Comparison of ENCODE assay signal across 8 mouse cellular contexts in genomic region chr2:7063574-7064192, GRCm38 (mm10).
DNase-seq lines count a peak whose midpoint lies in the region; ATAC-seq and TF ChIP-seq lines count a peak whose summit lies in the region.

No protein-coding gene starts in this region.

- no peaks in the 10 kb centered on the region for H3K9me3 ChIP-seq in heart, embryonic 15.5 days (replicated peaks)
- H3K9me3 ChIP-seq in forebrain, embryonic 10.5 days, result no peaks in the 10 kb centered on the region
- no peaks in the 10 kb centered on the region for H3K9me3 ChIP-seq in liver, postnatal 0 days (ENCODE audit: low read length)

- no peaks in the 10 kb centered on the region for H3K36me3 ChIP-seq in heart, embryonic 15.5 days
- H3K36me3 ChIP-seq in forebrain, embryonic 10.5 days (replicated peaks), result no peaks in the 10 kb centered on the region
- no peaks in the 10 kb centered on the region for H3K36me3 ChIP-seq in liver, postnatal 0 days (replicated peaks; ENCODE audit: insufficient read depth, low read length)

- TF ChIP-seq EP300 in liver, postnatal 0 days (IDR thresholded peaks at IDR 0.05; ENCODE audit: low read depth), result no peak

- H3K9ac ChIP-seq in heart, embryonic 15.5 days, result no peak overlapping the region
- H3K9ac ChIP-seq in liver, postnatal 0 days (replicated peaks), result no peak overlapping the region

- intact Hi-C loops in heart, postnatal 25 days (cut with DNase I), result no loop called here

- H3K4me3 ChIP-seq in heart, embryonic 15.5 days, result no peak overlapping the region
- H3K4me3 ChIP-seq in forebrain, embryonic 10.5 days, result peak overlapping the region; percentile 24
- H3K4me3 ChIP-seq in liver, postnatal 0 days (ENCODE audit: low read depth, low read length), result no peak overlapping the region

- peak overlapping the region; percentile 41 for H3K4me2 ChIP-seq in heart, embryonic 15.5 days
- no peak overlapping the region for H3K4me2 ChIP-seq in liver, postnatal 0 days (ENCODE audit: low read depth, low read length)

- peaks cover 36% of the 10 kb centered on the region for H3K4me1 ChIP-seq in heart, embryonic 15.5 days (replicated peaks)
- peaks cover 22% of the 10 kb centered on the region for H3K4me1 ChIP-seq in forebrain, embryonic 10.5 days
- H3K4me1 ChIP-seq in liver, postnatal 0 days (ENCODE audit: insufficient read depth), result no peaks in the 10 kb centered on the region

- no peak for TF ChIP-seq CTCF in liver, postnatal 0 days (IDR thresholded peaks at IDR 0.05; ENCODE audit: low read depth)

- DNase-seq in heart, postnatal 25 days (ENCODE audit: low spot score), result no peak
- DNase-seq in ZHBTc4 (ENCODE audit: low read depth, low spot score), result peak; percentile 11
- DNase-seq in forebrain, embryonic 10.5 days (ENCODE audit: extremely low spot score, low spot score), result no peak
- peak; percentile 68 for DNase-seq in lung, postnatal 10 days
- DNase-seq in liver, postnatal 0 days, result no peak
- DNase-seq in frontal cortex, postnatal 25 days (ENCODE audit: low spot score in 2 of 2), result no peak
- no peak for DNase-seq in urinary bladder, postnatal 10 days (ENCODE audit: low spot score)

- 0 out of 2 replicates have a peak, but pooled peaks have one; percentile 47 for ATAC-seq in heart, embryonic 15.5 days (replicated peaks; ENCODE audit: insufficient number of reproducible peaks, insufficient read depth, low FRiP score, low read depth)
- ATAC-seq in liver, postnatal 0 days, result no peak

- no peaks in the 10 kb centered on the region for H3K27me3 ChIP-seq in heart, embryonic 15.5 days
- no peaks in the 10 kb centered on the region for H3K27me3 ChIP-seq in forebrain, embryonic 10.5 days (ENCODE audit: poor library complexity, severe bottlenecking)
- H3K27me3 ChIP-seq in liver, postnatal 0 days (ENCODE audit: insufficient read depth, low read length), result no peaks in the 10 kb centered on the region

- WGBS in heart, embryonic 15.5 days, result 32% methylated on average over 12 of the region's 12 CpGs
- 22% methylated on average over 12 of the region's 12 CpGs for WGBS in forebrain, embryonic 10.5 days
- WGBS in liver, postnatal 0 days (ENCODE audit: insufficient replicate concordance), result 31% methylated on average over 12 of the region's 12 CpGs

- peak overlapping the region; percentile 47 for H3K27ac ChIP-seq in heart, embryonic 15.5 days
- peak overlapping the region; percentile 82 for H3K27ac ChIP-seq in forebrain, embryonic 10.5 days
- no peak overlapping the region for H3K27ac ChIP-seq in liver, postnatal 0 days (ENCODE audit: low read depth)

Comparison
In these comparisons a context has a peak if more than half of its experiments do, and no peak if none do; other contexts are left out.
1. DNase-seq: peak in ZHBTc4 (single experiment) and lung, postnatal 10 days (single experiment); none in heart, postnatal 25 days (single experiment), forebrain, embryonic 10.5 days (single experiment), liver, postnatal 0 days (single experiment), frontal cortex, postnatal 25 days (0 of 2) and urinary bladder, postnatal 10 days (single experiment).